Mouse (Mus musculus): ENCODE data around the gene Rbfox1.

The Rbfox1 gene

GRCm38 (mm10) chr16:6095604-6096372 lies 210.6 kb downstream of the Rbfox1 start:
- in situ Hi-C loops (cut with MseI, MboI): no loop called here

GRCm38 (mm10) chr16:6097244-6098040 lies 212.3 kb downstream of the Rbfox1 start:
- in situ Hi-C loops (cut with MseI, MboI): no loop called here

- in situ Hi-C loops (cut with MseI, MboI): no loop called here
Measured at GRCm38 (mm10) chr16:6098116-6098515, 213.0 kb downstream of the Rbfox1 start.

GRCm38 (mm10) chr16:6099598-6099997 lies 214.4 kb downstream of the Rbfox1 start:
- in situ Hi-C loops (cut with MseI, MboI): no loop called here

- in situ Hi-C loops (cut with MseI, MboI): no loop called here
Measured at GRCm38 (mm10) chr16:6100421-6100877, 215.3 kb downstream of the Rbfox1 start.

- in situ Hi-C loops (cut with MseI, MboI): no loop called here
Measured at GRCm38 (mm10) chr16:6103713-6104112, 218.6 kb downstream of the Rbfox1 start.

DNA sequence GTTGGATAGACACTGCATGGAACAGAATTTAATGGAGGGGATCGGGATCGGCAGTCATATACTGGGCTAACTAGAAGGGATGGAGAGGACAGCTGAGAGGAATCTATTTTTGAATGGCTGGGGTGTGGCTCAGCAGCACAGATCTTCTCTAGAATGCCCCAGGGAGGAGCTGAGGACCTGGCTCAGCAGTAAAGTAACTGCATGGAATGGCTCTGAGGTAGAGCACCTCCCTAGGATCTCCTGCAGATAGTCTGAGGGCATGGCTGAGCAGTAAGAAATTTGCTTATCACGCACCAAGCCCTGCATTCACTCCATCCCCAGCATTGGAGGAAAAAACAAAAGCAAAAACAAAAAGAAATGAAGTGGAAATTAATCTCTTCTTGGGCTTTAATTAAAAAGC lies 225.0 kb downstream of the Rbfox1 start:
- in situ Hi-C loops (cut with MseI, MboI): no loop called here

DNA sequence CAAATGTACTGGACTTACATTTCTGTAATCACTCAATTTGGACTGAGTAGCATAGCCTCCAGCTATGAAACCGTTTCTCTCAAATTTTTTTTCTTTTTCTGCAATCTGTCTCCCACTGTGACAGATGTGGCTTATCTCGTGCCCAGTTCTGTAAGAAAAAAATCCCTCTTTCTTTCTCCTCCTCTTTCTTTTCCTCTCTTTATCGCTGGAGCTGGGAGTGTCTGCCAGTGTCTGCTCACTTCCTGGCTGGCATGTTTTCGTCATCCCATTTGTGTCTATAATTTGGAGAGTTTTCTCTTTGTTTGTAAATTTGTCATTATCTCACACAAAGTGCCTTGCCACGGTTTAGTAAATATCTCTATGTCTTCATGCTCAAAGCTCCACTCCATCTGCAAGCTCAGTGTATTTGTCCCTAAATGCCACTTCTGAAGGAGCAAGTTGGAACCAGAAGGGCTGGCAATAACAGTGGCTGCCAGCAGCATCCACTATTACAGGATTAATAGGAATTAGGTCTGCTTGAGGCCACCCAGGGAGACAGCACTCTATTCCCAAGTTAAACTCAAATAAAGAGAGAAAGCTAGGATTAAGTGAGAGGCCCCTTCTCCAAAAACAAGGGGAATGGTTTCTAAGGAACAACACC lies 228.8 kb downstream of the Rbfox1 start:
- in situ Hi-C loops (cut with MseI, MboI): no loop called here

DNA sequence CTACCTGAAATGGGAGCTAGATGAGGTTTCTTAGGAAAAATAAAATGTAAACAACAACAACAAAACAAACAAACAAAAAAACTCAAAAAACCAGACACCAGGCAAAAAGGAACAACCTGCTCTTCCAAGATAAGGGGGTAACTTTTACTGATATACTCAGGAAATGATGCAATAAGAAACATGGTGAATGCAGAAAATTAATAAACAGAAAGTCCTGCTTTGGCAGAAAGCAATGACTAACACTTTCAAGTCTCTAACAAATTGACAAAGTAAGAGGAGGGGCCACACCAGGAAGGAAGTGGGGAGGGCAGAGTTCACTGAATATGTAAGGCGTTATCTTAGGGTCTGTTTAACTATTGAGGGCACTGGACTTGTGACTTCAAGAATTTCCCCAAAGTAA lies 234.3 kb downstream of the Rbfox1 start:
- in situ Hi-C loops (cut with MseI, MboI): no loop called here

DNA sequence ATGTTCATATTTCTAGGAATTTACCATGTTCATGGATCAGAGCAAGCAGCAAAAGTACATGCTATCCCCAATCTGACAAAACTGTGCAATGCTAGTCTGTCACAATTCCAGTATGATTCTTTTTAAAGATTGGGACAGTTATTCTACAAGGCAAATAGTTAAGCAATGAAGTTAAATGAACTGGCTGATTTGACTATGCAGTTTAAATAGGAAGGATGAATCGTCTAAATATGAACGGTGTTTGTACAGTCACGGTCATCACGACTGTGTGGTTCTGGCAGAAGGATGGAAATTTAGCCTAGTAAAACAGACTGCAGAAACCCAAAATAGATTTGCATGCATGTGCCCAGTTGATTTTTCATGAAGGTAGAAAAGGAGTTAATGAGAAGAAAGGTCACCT lies 236.1 kb downstream of the Rbfox1 start:
- in situ Hi-C loops (cut with MseI, MboI): no loop called here

- in situ Hi-C loops (cut with MseI, MboI): no loop called here
Measured at GRCm38 (mm10) chr16:6122859-6123258, 237.7 kb downstream of the Rbfox1 start.

DNA sequence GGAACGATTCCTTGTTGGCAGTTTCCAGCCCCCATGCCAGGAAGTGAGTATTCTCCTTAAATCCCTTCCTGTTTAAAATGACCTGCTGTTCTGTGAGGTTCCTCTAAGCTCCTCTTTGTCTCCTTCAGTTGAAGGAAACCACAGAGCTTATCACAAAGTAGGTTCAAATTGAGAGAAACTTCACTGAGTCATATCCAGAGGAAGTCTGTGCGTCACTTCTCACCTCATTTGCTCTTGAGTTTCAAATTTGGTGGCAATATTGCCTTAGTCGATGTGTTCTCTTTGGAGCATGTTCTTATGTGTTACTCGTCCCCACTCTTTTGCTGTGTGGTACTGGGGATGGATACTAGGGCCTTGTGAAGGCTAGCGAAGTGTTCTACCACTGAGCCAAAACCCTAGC lies 243.2 kb downstream of the Rbfox1 start:
- in situ Hi-C loops (cut with MseI, MboI): no loop called here

DNA sequence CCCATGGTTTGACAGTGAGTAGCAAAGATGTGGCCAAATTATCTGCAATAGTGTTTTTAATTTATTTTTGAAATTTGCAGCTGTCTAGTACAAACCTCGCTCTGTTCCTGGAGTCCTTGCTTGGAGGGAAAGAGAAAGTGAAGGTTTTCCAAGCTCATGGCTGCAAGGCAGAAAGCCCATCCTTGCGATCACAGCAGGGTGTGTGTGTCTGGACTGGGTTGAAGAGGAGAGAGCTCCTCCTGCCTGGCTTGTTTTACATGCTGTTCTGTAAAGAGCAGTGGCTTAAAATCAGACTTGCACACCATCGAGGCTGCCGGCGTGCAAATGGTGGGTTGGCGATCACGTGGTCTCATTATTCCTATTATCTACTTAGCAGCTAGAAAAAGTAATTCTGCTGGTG lies 249.9 kb downstream of the Rbfox1 start:
- in situ Hi-C loops (cut with MseI, MboI): no loop called here

GRCm38 (mm10) chr16:6139432-6139831 lies 254.3 kb downstream of the Rbfox1 start:
- in situ Hi-C loops (cut with MseI, MboI): no loop called here

DNA sequence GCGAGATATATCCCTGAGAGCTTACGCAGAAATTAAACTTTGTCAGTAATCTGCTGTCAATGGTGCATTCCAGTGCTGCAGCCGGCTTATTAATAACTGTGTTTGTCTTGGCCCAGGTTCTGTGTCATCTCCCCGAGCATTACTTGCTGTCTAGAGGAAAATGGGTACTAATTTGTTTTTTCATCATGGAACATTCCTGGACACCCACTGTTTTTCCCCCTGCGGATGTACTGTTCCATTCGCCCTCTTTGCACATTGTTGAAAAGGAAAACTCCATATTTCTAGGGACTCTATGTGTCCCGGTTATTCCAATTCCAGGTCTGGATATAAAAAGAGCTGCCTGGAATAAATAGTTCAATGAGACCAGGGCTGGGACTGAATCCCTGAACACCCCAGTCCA lies 262.8 kb downstream of the Rbfox1 start:
- in situ Hi-C loops (cut with MseI, MboI): no loop called here

DNA sequence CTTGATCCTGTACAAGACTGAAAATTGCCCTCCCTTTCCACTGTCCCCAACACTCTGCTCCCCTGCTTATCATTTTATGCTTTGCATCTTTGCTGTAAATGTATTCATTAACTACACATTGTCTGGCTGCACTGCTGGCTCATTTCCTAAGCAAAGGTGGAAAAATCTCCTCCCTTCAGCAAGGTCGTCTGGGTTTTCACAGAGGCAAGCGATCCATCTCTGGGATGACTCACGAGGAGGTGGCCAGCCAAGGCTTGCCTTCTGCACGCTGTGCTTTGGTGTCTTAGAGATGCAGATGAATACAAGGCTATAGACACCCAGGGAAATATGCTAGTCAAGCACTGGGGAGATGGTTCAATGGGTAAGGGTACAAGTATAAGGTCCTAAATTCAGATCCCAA lies 264.2 kb downstream of the Rbfox1 start:
- in situ Hi-C loops (cut with MseI, MboI): no loop called here

DNA sequence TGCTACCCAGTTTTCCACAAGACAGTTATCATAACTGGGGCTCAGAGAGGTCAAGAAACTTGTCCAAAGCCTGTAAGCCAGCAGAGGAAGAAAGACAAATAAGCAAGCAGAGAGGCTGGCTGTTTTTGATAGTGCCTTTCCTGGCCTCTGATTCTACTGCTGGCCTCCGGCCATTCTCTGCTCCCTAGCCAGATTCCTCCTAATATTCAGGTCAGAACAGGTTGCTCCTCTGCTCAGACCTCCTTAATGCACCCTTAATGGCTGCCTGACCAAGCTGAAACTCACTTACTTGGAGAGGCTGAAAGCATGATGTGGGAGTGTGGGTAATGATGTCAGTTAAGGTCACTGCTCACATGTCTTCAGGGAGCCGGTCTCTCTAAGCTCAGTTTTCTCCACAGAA lies 270.4 kb downstream of the Rbfox1 start:
- in situ Hi-C loops (cut with MseI, MboI): no loop called here

DNA sequence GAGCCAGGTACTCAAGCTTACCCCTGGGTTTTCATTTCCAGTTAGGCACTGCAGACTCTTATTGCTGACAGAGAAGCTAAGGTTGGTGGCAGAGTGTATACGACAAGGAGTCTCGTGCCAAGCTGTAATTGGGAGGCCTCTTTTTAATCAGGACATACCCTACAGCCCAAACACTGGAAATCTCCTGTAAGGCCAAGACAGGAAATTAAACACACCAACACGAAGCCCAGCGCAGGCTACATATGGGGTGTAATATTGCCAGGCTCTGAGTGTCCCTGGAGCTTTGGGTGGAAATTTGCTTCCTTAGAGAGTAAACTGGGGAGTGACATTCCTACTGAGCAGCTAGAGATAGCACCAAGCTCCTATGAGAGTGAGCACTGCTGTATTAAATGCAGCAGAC lies 279.3 kb downstream of the Rbfox1 start:
- in situ Hi-C loops (cut with MseI, MboI): no loop called here

DNA sequence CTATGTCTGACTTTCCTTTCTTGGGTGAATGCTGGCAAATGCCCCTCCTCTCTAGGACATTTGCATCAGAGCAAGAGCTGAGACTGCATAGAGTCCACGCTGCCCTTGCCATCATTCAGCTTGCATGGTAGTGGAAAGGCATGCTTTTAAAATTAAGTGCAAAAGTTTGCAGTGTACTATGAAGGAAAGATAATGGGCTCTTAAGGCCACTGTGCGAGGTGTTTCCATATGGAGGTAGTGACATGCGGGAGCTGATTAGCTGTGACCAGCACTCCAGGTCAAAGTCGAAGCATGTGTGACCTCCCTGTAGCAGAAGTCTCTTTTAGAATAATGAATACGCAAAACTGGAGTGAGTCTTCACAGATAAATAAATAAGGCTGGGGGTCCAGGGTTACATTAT lies 284.2 kb downstream of the Rbfox1 start:
- in situ Hi-C loops (cut with MseI, MboI): no loop called here

DNA sequence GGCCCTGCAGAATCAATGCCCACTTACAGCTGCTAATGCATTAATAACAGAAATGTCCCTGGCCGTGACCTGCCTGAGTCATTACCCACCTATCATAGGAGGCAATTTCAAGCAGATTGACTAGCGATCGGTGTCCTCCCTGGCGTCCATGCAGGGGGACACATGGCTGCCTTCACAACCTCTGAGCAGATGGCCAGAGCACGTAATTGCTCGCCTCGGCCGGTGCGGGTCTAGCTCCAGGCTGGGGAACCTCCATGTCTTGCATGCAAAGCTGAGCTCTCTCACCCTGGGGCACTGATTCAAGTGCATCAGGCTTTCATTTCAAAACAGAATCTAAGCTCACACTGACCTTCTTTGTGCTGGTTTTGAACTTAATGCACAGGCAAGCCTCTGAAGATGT lies 295.7 kb downstream of the Rbfox1 start:
- in situ Hi-C loops (cut with MseI, MboI): no loop called here

DNA sequence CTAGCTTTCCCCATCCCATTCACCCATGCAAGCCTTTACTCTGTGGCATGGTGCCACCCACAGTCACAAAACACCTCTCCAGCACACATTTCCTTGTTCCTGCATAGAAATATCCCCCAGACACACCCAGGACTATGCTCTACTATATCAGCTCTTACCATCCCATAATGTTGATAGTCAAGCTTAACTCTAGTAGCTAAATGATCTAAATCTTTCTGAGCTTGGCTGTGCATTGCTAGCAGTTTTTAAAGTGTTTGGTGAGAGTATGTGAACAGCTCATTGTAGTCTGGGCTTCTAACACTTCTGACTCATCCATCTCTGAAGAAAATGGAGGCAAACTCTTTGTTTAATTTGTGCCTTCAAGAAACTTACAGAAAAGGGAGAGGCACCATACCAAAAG lies 297.2 kb downstream of the Rbfox1 start:
- in situ Hi-C loops (cut with MseI, MboI): no loop called here

- in situ Hi-C loops (cut with MseI, MboI): no loop called here
Measured at GRCm38 (mm10) chr16:6192358-6192757, 307.2 kb downstream of the Rbfox1 start.

- in situ Hi-C loops (cut with MseI, MboI): no loop called here
Measured at GRCm38 (mm10) chr16:6206431-6206830, 321.3 kb downstream of the Rbfox1 start.

All from mouse trophoblast stem cell (cell line).